Comparison of ENCODE assay signal across 8 mouse cellular contexts in genomic region chr17:56757416-56758123, GRCm38 (mm10). TPM values are rescaled to one million over a fixed set of nuclear protein-coding genes. Genes with fewer than 3 reads are reported as not detected.
DNase-seq lines count a peak whose midpoint lies in the region; ATAC-seq lines count a peak whose summit lies in the region.

TSS of gene Nrtn (minus strand) at chr17:56757530.

- under 1% methylated on average over 33 of the region's 48 CpGs for WGBS in forebrain, embryonic 13.5 days

- no peaks in the 10 kb centered on the region for H3K9me3 ChIP-seq in forebrain, embryonic 13.5 days (replicated peaks)

- intact Hi-C loops in heart, postnatal 10 days (cut with DNase I): loop anchor here (2.0 to 5.0 kb wide), 2 partner anchors 39 to 75 kb away; partner anchors contain the start of gene Vmac

- H3K4me2 ChIP-seq in forebrain, embryonic 13.5 days: peak within 1 kb of the TSS; percentile 80

- H3K4me1 ChIP-seq in brown adipose tissue, adult 24 weeks (ENCODE audit: control insufficient read depth, insufficient read depth, insufficient read length, low read length): no peaks in the 10 kb centered on the region
- H3K4me1 ChIP-seq in forebrain, embryonic 13.5 days: peaks cover 27% of the 10 kb centered on the region

- peak within 1 kb of the TSS; percentile 58 for H3K9ac ChIP-seq in forebrain, embryonic 13.5 days

- H3K27me3 ChIP-seq in forebrain, embryonic 13.5 days: peaks cover 81% of the 10 kb centered on the region

- H3K4me3 ChIP-seq in brown adipose tissue, adult 24 weeks (ENCODE audit: insufficient read depth, low read depth, low read length): peak within 1 kb of the TSS; percentile 63
- peak within 1 kb of the TSS; percentile 41 for H3K4me3 ChIP-seq in forebrain, embryonic 13.5 days

- peak; percentile 46 for ATAC-seq in forebrain, embryonic 13.5 days

- DNase-seq in ES-CJ7 (ENCODE audit: low read depth, low spot score): peak; percentile 86
- DNase-seq in heart, postnatal 10 days: peak; percentile 88
- DNase-seq in kidney, postnatal 36 days: peak; percentile 93 to 97
- peak; percentile 93 for DNase-seq in lung, postnatal 10 days
- DNase-seq in retina, adult 2 months (ENCODE audit: low read depth, low spot score): peak; percentile 68
- DNase-seq in thymus, postnatal 4 days: peak; percentile 86

- H3K36me3 ChIP-seq in forebrain, embryonic 13.5 days (ENCODE audit: poor library complexity, severe bottlenecking): no peaks in the 10 kb centered on the region

- H3K27ac ChIP-seq in brown adipose tissue, adult 24 weeks (replicated peaks; ENCODE audit: low read depth, low read length): no peak within 1 kb of the TSS
- H3K27ac ChIP-seq in forebrain, embryonic 13.5 days: no peak within 1 kb of the TSS

RNA-seq across cellular contexts. Expression of gene Nrtn, which starts in this region (rescaled TPM):
- polyA plus RNA-seq in brown adipose tissue, adult 24 weeks (2012; ENCODE audit: insufficient read depth, insufficient read length, missing spikeins): 5.1 and 7.5 TPM in 2 replicates
- 1.7 TPM in 2 replicates for polyA plus RNA-seq in forebrain, embryonic 13.5 days (2015; fragmentation: Nextera tagmentation; extraction: Ambion mirVana)
- total RNA-seq in heart, postnatal 10 days (2021): 10 to 100 TPM; 19.0 to 21.0 TPM
